ENCODE assay signal across 13 mouse cellular contexts in the genomic region with DNA sequence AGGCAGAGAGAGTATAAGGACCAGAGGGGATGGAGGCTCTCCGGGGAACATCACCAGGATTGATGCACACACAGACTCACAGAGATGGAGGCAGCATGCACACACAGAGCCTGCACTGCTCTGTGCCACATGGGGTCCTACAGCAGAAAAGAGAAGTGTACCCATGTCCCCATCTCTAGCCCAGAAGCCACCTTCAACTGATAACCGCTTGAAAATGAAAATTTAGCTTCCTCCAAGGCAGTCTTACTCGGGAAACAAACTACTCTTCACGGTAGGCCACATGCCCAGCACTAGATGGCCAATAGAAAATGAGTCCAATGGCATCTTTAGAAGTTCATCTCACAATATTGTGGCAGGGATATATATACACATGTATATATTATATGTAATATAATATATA.
"Had no signal": no experiment of that assay in that cellular context is flagged by ENCODE, and none has a peak within 500 bp of the region (broad histone marks: within the 10 kb centered on the region; RNA-seq: fewer than 3 reads in every experiment).

No protein-coding gene starts in this region.

- H3K4me3 ChIP-seq: limb, embryonic 15.5 days; midbrain, embryonic 13.5 days; neural tube, embryonic 13.5 days had no signal

- ATAC-seq: intestine, postnatal 0 days; lung, postnatal 0 days; midbrain, embryonic 13.5 days had no signal

- H3K4me1 ChIP-seq: limb, embryonic 15.5 days had no signal

- H3K4me2 ChIP-seq: limb, embryonic 15.5 days; midbrain, embryonic 13.5 days; neural tube, embryonic 13.5 days had no signal

- H3K27me3 ChIP-seq: limb, embryonic 15.5 days had no signal

- H3K27ac ChIP-seq: limb, embryonic 15.5 days; midbrain, embryonic 13.5 days; neural tube, embryonic 13.5 days had no signal

- H3K36me3 ChIP-seq: limb, embryonic 15.5 days; midbrain, embryonic 13.5 days; neural tube, embryonic 13.5 days had no signal

- H3K9me3 ChIP-seq: limb, embryonic 15.5 days; midbrain, embryonic 13.5 days; neural tube, embryonic 13.5 days had no signal

- H3K9ac ChIP-seq: limb, embryonic 15.5 days; midbrain, embryonic 13.5 days; neural tube, embryonic 13.5 days had no signal

- DNase-seq: kidney, adult 8-10 months; kidney, postnatal 25 days; layer of hippocampus, adult 9-11 months; layer of hippocampus, postnatal 36 days; lung, adult 2 months; lung, postnatal 36 days; right cerebral cortex, postnatal 14 days; thymus, postnatal 4 days had no signal
